Mouse (Mus musculus) stomach, embryonic 16.5 days (tissue): ENCODE data around the gene Eif4g1. TPM values are rescaled to one million over a fixed set of nuclear protein-coding genes. Genes with fewer than 3 reads are reported as not detected.
"Not testable (repeated sequence)": the region's sequence is repeated elsewhere in the genome, so short reads cannot be mapped to it uniquely, and the experiment has no call there.

Experiments used
- ATAC-seq: fragments of 200-750 bp; cut with Nextera tagmentation; 2 replicates; pipeline ENCODE4 v1.8.0; 2017; ENCODE audit warnings: moderate number of reproducible peaks, moderate TSS enrichment; ENCODE audit not compliant: insufficient read depth, low FRiP score
- H3K27ac ChIP-seq: fragments of 300-500 bp; sonication (generic); 2 replicates; pipeline ENCODE4 v1.5.1; 2014; ENCODE audit warnings: low read length
- H3K27me3 ChIP-seq: fragments of 300-500 bp; sonication (generic); 2 replicates; pipeline ENCODE4 v1.6.1; 2014; ENCODE audit warnings: low read length, control low read depth, mixed read lengths; ENCODE audit not compliant: control insufficient read depth, insufficient read depth
- H3K36me3 ChIP-seq: fragments of 300-500 bp; sonication (generic); 2 replicates; pipeline ENCODE4 v1.6.1; 2014; ENCODE audit warnings: low read length; ENCODE audit not compliant: control insufficient read depth, insufficient read depth
- H3K4me1 ChIP-seq: fragments of 300-500 bp; sonication (generic); 2 replicates; pipeline ENCODE4 v1.6.1; 2014; ENCODE audit warnings: low read length, control low read depth, mixed read lengths; ENCODE audit not compliant: control insufficient read depth, insufficient read depth
- H3K4me2 ChIP-seq: fragments of 300-500 bp; sonication (generic); 2 replicates; pipeline ENCODE4 v1.6.1; 2014; ENCODE audit warnings: low read depth, low read length, mixed read lengths
- H3K4me3 ChIP-seq: fragments of 300-500 bp; sonication (generic); replicated peaks from 2 replicates; pipeline ENCODE4 v1.5.1; 2014; ENCODE audit warnings: mild to moderate bottlenecking, low read length
- H3K9ac ChIP-seq: fragments of 300-500 bp; sonication (generic); 2 replicates; pipeline ENCODE4 v1.6.1; 2014; ENCODE audit warnings: low read length
- H3K9me3 ChIP-seq: fragments of 300-500 bp; sonication (generic); replicated peaks from 2 replicates; pipeline ENCODE4 v1.6.1; 2016; ENCODE audit warnings: low read length, control low read depth; ENCODE audit not compliant: control insufficient read depth
- WGBS: fragments of 180-500 bp; shearing (Covaris S2); extraction: QIAGEN DNeasy Blood & Tissue Kit; methylation state at CpG from one replicate; pipeline ENCODE4 v1.1.7; 2014; 5-methylcytosine and 5-hydroxymethylcytosine counted together
- polyA plus RNA-seq: library from polyadenylated mRNA; unstranded; fragments of >200 nt; fragmentation: Nextera tagmentation; extraction: Ambion mirVana; gene quantifications from 2 replicates; pipeline ENCODE4 v1.2.1, GENCODE M21; 2015

Gene Eif4g1
- 144 and 155 TPM in 2 replicates for polyA plus RNA-seq

DNA sequence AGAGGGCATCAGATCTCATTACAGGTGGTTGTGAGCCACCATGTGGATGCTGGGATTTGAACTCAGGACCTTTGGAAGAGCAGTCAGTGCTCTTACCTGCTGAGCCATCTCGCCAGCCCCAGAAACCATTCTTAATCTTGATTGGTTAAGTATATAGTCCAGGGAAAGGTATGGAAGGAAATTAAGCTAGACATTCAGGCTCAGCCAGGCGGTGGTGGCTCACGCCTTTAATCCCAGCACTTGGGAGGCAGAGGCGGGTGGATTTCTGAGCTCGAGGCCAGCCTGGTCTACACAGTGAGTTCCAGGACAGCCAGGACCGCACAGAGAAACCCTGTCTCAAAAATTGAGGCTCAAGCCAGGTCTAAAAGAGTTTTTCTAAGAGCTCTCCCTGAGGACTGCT lies at the start of gene Eif4g1:
Gene Eif4g1 (plus strand): TSS at position 301 of the 400 bp plus-strand sequence.
- not testable (repeated sequence) for H3K27ac ChIP-seq, H3K4me2 ChIP-seq, H3K9ac ChIP-seq, H3K27me3 ChIP-seq, H3K9me3 ChIP-seq, H3K4me3 ChIP-seq, H3K4me1 ChIP-seq, H3K36me3 ChIP-seq, ATAC-seq
- 100% methylated on average over 3 of the region's 6 CpGs for WGBS

DNA sequence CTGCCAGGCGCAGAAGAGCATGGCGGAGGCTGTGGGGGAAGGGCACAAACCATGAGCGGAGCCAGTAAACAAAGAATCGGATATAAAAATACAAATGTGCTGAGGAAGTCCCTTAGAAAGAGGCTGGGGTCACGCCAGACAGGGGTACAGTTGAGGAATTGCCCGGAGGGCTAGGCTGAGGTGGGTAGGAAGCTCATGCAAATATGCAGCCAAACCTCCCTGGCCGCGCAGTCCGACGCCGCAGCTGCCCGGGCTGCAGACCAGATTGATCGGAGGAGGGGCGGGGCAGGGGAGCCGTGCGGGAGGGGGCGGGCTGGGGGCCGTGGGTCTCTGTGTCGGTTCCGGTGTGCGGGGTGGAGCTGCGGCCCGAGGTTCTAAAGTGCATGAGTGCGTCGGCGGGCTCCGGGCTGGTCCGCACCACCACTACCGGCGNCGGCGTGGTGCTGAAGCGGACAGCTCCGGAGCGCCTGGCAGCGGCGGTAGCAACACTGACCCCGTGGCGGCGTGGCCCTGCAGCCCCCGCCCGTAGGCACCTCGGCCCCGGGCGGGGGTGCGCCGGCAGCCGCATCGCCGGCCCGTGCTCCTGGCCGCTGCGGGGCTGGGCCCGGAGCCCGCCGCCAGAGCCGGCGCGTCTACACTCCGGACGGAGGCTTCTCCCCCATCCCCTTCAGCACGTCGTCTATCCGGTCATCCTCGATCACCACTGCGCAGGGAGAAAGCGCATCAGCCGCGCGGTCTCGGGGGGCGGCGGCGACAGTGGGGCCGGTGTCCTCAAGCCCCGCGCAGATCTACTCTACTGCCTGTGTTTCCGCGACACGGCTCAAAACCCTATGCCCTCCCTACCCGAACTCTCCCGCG lies 48.3 kb upstream of the Eif4g1 start:
- peak; percentile 45 for ATAC-seq
- Histone ChIP-seq H3K4me1 (peaks cover 22% of the 10 kb centered on the region), H3K4me2 (peak overlapping the region; percentile 87), H3K9ac (no peak overlapping the region), H3K27ac (no peak overlapping the region), H3K9me3 (no peaks in the 10 kb centered on the region), H3K36me3 (no peaks in the 10 kb centered on the region), H3K27me3 (peaks cover 23% of the 10 kb centered on the region), H3K4me3 (peak overlapping the region; percentile 55)
- WGBS: 3% methylated on average over 81 of the region's 83 CpGs

DNA sequence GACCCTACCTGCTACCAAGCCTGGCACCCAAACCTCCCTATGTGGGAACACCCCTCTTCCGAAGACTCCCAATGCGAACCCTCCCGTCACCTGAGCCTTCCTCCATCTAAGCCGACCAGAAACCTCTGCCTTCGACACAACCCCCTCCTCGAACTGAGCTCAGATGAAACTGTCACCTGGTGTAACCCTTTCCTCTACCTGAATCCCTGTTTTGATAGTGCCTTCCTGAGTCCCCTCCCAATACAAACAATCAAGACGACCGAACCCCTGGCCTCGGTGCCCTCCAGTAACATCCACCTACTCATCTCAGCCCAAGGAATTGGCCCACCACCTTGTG lies 47.7 kb upstream of the Eif4g1 start:
- H3K9ac ChIP-seq: 0 out of 2 replicates have a peak overlapping the region, but pooled peaks have one; percentile 66
- H3K9me3 ChIP-seq: no peaks in the 10 kb centered on the region
- peaks cover 23% of the 10 kb centered on the region for H3K27me3 ChIP-seq
- H3K4me2 ChIP-seq: peak overlapping the region; percentile 87
- no peaks in the 10 kb centered on the region for H3K36me3 ChIP-seq
- peaks cover 22% of the 10 kb centered on the region for H3K4me1 ChIP-seq
- H3K27ac ChIP-seq: no peak overlapping the region
- 0% methylated on average over 9 of the region's 9 CpGs for WGBS
- ATAC-seq: no peak
- peak overlapping the region; percentile 55 for H3K4me3 ChIP-seq

DNA sequence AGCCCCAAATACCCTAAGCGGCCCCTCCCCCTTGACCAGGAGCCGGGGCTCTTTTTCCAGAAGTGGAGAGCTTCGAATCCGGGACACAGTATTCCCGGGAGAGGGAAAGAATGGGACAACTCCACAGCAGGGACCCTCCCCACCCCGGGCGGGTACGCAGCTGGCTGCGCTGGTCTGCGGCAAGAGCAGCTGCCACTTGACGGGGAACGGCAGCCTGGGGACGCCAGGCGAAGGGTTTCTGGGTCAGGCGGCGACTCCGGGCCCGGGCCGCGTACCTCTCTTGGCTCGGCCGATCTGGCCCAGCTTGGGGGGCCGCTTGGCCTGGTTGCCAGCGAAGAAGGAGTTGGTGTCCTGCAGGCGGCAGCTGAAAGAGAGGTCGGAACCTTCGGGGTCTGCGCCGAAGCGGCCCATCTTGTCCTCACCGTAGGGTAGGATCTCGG lies 47.3 kb upstream of the Eif4g1 start:
- Histone ChIP-seq H3K9me3 (no peaks in the 10 kb centered on the region), H3K4me3 (peak overlapping the region; percentile 55), H3K27me3 (peaks cover 23% of the 10 kb centered on the region), H3K4me1 (peaks cover 22% of the 10 kb centered on the region), H3K9ac (peak overlapping the region; percentile 66), H3K4me2 (peak overlapping the region; percentile 87), H3K36me3 (no peaks in the 10 kb centered on the region), H3K27ac (no peak overlapping the region)
- under 1% methylated on average over 32 of the region's 32 CpGs for whole genome bisulfite sequencing
- ATAC-seq: no peak

DNA sequence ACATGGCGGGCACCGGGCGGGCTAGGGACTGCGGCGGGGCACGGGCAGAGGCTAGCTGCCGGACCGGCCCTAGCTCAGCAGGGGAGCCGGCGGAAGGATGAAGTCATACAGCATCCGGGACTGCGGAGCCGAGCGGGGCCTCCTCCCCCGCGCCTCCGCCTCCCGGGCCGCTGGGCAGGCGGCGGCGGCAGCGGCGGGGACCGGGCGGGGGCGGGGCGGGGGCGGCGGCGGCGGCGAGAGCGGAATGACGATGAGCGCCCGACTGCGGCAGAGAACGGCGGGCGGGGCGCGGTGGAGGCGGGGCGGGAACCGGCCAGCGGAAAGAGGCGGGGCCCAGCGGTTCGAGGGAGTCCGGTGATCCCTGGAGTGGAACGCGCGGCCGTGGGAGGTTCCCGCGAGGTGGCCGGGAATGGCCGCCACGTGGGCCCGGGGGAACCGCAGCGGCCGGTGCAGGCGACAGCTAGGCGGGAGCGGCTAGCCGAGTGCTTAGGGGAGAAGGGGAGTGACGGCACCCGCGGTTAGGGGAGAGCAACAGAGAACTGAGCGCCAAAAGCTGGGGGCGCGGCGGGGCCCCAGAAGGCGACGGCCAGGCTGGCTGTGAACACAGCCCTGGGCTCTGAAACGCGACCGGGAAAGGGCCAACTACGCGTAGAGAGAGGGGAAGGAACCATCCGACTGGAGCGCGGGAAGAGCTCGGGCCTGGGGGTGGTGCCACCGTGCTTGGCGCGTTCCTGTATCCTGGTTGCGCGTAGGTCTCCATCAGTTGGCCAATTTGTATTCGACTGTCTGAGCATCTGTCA lies 46.7 kb upstream of the Eif4g1 start, which contains the start of gene Camk2n2:
Gene Camk2n2 (minus strand): TSS at position 97 of the 800 bp plus-strand sequence.
- no peaks in the 10 kb centered on the region for H3K36me3 ChIP-seq
- H3K9ac ChIP-seq: peak within 1 kb of the TSS; percentile 66
- peak; percentile 70 for ATAC-seq
- peak within 1 kb of the TSS; percentile 87 for H3K4me2 ChIP-seq
- peak within 1 kb of the TSS; percentile 27; the same call in 1 of the 2 replicates for H3K27ac ChIP-seq
- H3K9me3 ChIP-seq: no peaks in the 10 kb centered on the region
- H3K4me1 ChIP-seq: peaks cover 22% of the 10 kb centered on the region
- H3K4me3 ChIP-seq: peak within 1 kb of the TSS; percentile 55
- WGBS: under 1% methylated on average over 74 of the region's 92 CpGs
- peaks cover 23% of the 10 kb centered on the region for H3K27me3 ChIP-seq

DNA sequence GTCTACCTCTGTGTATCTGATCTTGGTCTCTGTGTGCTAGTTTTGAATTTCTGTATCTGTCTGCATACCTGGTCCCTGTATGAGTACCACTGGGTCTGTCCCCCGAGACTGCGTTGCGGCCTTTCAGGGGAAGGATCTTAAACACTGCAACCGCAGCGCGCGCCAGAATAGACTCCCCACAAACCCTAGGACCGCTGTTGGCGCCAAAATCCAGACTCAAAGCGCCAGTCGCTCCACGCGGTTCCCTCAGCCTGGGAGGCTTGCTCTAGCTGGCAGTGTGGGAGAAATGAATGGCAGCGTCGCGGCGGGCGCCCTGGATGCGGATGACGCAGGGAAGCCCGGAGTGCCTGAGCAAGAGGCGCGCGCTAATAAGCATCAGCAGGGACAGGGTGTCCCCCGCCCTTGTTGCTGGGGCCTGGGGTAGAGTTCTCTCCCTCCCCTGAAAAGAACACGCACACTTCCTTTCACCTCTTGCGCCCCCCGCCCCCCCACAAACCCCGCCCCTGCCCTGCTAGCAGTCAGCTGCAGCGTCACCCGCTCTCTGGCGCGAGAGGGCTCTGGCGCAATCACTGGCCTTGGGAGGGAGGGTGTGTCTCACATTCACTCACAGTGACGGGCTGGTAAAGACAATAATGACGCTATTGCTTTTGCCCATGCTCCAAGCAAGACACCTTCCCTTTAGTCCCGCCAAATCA lies 46.0 kb upstream of the Eif4g1 start:
- Histone ChIP-seq H3K4me2 (peak overlapping the region; percentile 87), H3K27ac (peak overlapping the region; percentile 27; the same call in 1 of the 2 replicates), H3K4me3 (peak overlapping the region; percentile 55), H3K9ac (peak overlapping the region; percentile 66), H3K27me3 (peaks cover 23% of the 10 kb centered on the region), H3K9me3 (no peaks in the 10 kb centered on the region), H3K4me1 (peaks cover 22% of the 10 kb centered on the region), H3K36me3 (no peaks in the 10 kb centered on the region)
- under 1% methylated on average over 37 of the region's 37 CpGs for WGBS
- peak; percentile 71 for ATAC-seq

DNA sequence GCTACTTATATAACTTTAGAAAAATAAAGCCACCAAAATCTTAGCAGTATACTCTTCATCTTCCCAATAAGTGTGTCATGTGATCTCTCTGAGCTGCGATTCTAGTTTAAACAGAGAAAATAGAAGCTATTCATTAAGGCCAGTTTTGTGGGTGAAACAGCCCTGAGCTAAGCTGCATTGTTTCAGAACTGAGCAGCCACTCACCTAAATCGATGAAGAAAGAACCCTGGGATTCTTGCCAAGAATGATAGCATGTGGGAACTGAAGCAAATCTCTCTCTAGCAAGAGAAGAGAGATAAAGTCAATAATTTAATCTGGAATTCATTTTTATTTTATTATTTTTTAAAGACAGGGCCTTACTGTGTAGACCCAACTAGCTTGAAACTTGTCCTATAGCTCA lies 44.9 kb upstream of the Eif4g1 start:
- Histone ChIP-seq H3K27ac (no peak overlapping the region), H3K4me2 (no peak overlapping the region), H3K36me3 (no peaks in the 10 kb centered on the region), H3K27me3 (peaks cover 23% of the 10 kb centered on the region), H3K9me3 (no peaks in the 10 kb centered on the region), H3K9ac (no peak overlapping the region), H3K4me1 (peaks cover 22% of the 10 kb centered on the region), H3K4me3 (no peak overlapping the region)
- 32% methylated on average over 2 of the region's 2 CpGs for WGBS
- no peak for ATAC-seq

DNA sequence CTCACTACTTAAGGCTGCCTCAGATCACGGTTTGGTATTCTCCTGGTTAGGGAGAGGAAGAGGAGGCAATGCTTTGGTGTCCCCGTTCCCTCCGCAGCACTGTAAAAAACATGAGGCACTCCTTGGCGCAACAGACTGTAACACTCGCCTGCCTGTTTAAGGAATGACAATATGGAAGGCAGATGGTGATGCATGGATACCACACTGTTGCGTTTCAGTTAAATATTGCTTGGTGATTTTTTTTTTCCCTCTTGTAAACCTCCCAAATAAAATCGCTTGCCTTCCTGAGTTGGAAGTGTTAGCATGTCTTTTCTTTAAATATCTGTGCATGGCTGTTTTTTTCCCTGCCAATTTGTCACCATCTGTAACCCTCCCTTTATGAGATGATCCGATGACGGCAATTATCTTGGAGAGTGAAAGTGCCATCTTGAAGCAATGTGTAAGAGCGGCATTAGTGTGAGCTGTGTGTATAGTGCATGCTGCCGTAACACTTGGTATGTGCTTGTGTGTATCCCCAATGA lies 39.2 kb upstream of the Eif4g1 start:
- H3K4me2 ChIP-seq: peak overlapping the region; percentile 87; the same call in 1 of the 2 replicates
- H3K36me3 ChIP-seq: no peaks in the 10 kb centered on the region
- no peak overlapping the region for H3K27ac ChIP-seq
- WGBS: 63% methylated on average over 11 of the region's 11 CpGs
- no peak overlapping the region for H3K9ac ChIP-seq
- no peak overlapping the region for H3K4me3 ChIP-seq
- H3K27me3 ChIP-seq: peaks cover 11% of the 10 kb centered on the region; the same call in 1 of the 2 replicates
- H3K9me3 ChIP-seq: no peaks in the 10 kb centered on the region
- no peak for ATAC-seq
- peaks cover 7% of the 10 kb centered on the region; the same call in 1 of the 2 replicates for H3K4me1 ChIP-seq
